Mouse (Mus musculus): Measurements from ENCODE around the gene Galntl6.

Gene Galntl6

DNA sequence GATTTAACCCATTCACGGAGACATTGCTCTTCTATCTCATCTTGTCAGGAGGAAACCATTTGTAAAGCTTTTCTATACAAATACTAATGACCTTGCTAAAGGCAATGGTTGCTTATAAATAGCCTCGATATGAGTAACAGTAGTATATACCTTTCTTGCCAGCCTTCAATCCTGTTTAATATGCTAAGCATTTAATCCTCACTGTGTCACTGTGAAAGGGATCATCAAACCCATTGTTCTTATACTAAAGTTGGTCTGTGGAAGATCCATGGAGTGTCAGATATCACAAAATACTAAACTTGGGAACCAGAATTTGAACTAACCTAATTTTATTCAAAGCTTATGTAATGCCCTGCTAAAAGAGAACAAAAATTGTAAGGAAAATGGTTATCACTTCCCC, 8.0 kb downstream of the Galntl6 start:
- TF ChIP-seq CTCF (conservative IDR thresholded peaks at IDR 0.05; ENCODE audit: low read length) (no peak), POU5F1 (IDR thresholded peaks at IDR 0.05; ENCODE audit: borderline replicate concordance, low read length) (no peak), NANOG (IDR thresholded peaks at IDR 0.05; ENCODE audit: borderline replicate concordance, low read length) (no peak)
- Histone ChIP-seq H3K9me3 (ENCODE audit: low read length) (no peaks in the 10 kb centered on the region), H3K4me1 (replicated peaks; ENCODE audit: low read depth, low read length) (no peaks in the 10 kb centered on the region), H3K27me3 (ENCODE audit: insufficient read depth, low read length) (no peaks in the 10 kb centered on the region), H3K4me3 (replicated peaks; ENCODE audit: low read length) (no peak overlapping the region), H3K36me3 (ENCODE audit: insufficient read depth, low read length) (no peaks in the 10 kb centered on the region)

DNA sequence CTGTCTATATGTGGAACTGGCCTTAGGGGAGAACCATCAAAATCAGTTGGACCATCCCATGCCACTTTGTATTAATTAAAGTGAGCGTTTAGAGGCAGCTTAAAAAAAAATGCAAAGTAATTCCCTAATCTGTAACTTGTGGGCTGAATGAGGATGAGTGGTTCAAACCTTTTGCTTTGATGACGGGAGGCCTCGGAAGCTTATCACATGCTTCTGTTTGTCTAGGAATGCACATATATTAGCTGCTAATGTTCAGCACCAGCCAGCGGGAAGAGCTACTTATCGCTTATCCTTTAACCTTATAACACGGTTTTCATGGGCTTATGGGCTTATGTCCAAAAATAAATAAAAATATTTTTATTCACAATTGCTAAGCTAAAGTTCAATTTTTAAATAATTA, 16.5 kb downstream of the Galntl6 start:
- Histone ChIP-seq H3K4me3 (replicated peaks; ENCODE audit: low read length) (no peak overlapping the region), H3K36me3 (ENCODE audit: insufficient read depth, low read length) (no peaks in the 10 kb centered on the region), H3K4me1 (replicated peaks; ENCODE audit: low read depth, low read length) (no peaks in the 10 kb centered on the region), H3K9me3 (ENCODE audit: low read length) (no peaks in the 10 kb centered on the region), H3K27me3 (ENCODE audit: insufficient read depth, low read length) (no peaks in the 10 kb centered on the region)
- no peak for TF ChIP-seq CTCF (conservative IDR thresholded peaks at IDR 0.05; ENCODE audit: low read length)
- TF ChIP-seq NANOG (IDR thresholded peaks at IDR 0.05; ENCODE audit: borderline replicate concordance, low read length): no peak
- no peak for TF ChIP-seq POU5F1 (IDR thresholded peaks at IDR 0.05; ENCODE audit: borderline replicate concordance, low read length)

DNA sequence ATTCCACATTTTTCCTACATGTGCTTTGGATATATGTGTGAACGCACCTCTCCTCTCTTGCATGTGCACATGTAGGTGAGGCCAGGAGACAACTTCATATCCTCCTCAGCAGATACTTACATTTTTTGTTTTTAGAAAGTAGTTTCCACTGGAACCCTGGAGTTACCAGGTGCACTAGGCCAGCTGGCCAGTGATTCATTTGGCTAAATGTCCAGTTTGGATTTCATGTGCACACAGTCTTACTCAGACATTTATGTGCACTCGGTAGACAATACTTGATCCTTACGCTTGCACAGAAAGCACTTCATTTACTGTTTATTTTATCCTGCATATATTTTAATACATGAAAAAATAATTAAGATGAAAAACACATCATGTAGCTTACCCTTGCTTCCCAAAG, 21.8 kb downstream of the Galntl6 start:
- no peaks in the 10 kb centered on the region for H3K36me3 ChIP-seq (ENCODE audit: insufficient read depth, low read length)
- H3K4me3 ChIP-seq (replicated peaks; ENCODE audit: low read length): no peak overlapping the region
- no peaks in the 10 kb centered on the region for H3K4me1 ChIP-seq (replicated peaks; ENCODE audit: low read depth, low read length)
- TF ChIP-seq CTCF (conservative IDR thresholded peaks at IDR 0.05; ENCODE audit: low read length) (no peak), POU5F1 (IDR thresholded peaks at IDR 0.05; ENCODE audit: borderline replicate concordance, low read length) (no peak), NANOG (IDR thresholded peaks at IDR 0.05; ENCODE audit: borderline replicate concordance, low read length) (no peak)
- H3K9me3 ChIP-seq (ENCODE audit: low read length): no peaks in the 10 kb centered on the region
- H3K27me3 ChIP-seq (ENCODE audit: insufficient read depth, low read length): no peaks in the 10 kb centered on the region

DNA sequence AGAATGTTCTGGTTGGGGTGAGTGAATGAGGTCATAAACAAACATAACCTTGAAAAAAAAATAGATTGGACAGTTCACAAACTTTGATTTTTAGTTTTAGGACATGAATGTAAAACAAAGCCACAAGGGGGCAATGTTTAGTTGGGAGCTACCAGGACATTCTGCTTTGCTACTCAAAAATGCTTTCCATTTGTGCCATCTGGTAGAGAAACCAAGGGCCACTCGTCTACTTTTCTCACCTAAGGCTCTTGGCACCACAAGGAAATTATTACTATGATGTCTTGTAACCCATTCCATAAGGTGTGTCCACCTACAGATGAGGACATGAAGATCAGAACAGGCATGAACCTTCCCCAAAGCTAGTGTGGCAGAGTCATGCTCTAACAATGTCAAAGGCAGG, 26.0 kb downstream of the Galntl6 start:
- H3K4me3 ChIP-seq (replicated peaks; ENCODE audit: low read length): no peak overlapping the region
- no peaks in the 10 kb centered on the region for H3K4me1 ChIP-seq (replicated peaks; ENCODE audit: low read depth, low read length)
- TF ChIP-seq POU5F1 (IDR thresholded peaks at IDR 0.05; ENCODE audit: borderline replicate concordance, low read length): no peak
- peak; percentile 29 for TF ChIP-seq CTCF (conservative IDR thresholded peaks at IDR 0.05; ENCODE audit: low read length)
- no peaks in the 10 kb centered on the region for H3K27me3 ChIP-seq (ENCODE audit: insufficient read depth, low read length)
- H3K9me3 ChIP-seq (ENCODE audit: low read length): no peaks in the 10 kb centered on the region
- no peaks in the 10 kb centered on the region for H3K36me3 ChIP-seq (ENCODE audit: insufficient read depth, low read length)

- Histone ChIP-seq H3K9me3 (ENCODE audit: low read length) (no peaks in the 10 kb centered on the region), H3K36me3 (ENCODE audit: insufficient read depth, low read length) (no peaks in the 10 kb centered on the region), H3K4me3 (replicated peaks; ENCODE audit: low read length) (no peak overlapping the region), H3K27me3 (ENCODE audit: insufficient read depth, low read length) (no peaks in the 10 kb centered on the region), H3K4me1 (replicated peaks; ENCODE audit: low read depth, low read length) (no peaks in the 10 kb centered on the region)
- no peak for TF ChIP-seq NANOG (IDR thresholded peaks at IDR 0.05; ENCODE audit: borderline replicate concordance, low read length)
- TF ChIP-seq POU5F1 (IDR thresholded peaks at IDR 0.05; ENCODE audit: borderline replicate concordance, low read length): no peak
- TF ChIP-seq CTCF (conservative IDR thresholded peaks at IDR 0.05; ENCODE audit: low read length): no peak
Measured at GRCm38 (mm10) chr8:58824347-58824746, 88.1 kb downstream of the Galntl6 start.

DNA sequence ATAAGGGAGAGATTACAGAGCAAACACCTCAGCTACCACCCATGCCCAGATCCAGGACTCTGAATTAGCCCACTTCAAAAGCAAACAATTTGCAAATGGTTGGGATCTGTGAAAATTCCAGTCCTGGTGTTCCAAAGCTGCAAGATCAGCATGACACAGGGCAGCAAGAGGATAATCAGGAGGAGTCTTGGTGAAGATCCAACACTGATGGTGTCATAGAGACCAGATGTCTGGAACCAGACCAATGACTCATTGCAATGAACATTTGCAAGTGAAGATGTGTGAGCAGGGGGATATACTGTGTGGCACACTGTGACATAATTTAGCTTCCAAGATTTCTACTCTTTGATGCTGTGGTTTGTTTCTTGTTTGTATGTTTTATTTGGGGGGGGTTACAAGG, 107.2 kb downstream of the Galntl6 start:
- no peak for TF ChIP-seq CTCF (conservative IDR thresholded peaks at IDR 0.05; ENCODE audit: low read length)
- TF ChIP-seq POU5F1 (IDR thresholded peaks at IDR 0.05; ENCODE audit: borderline replicate concordance, low read length): no peak
- TF ChIP-seq NANOG (IDR thresholded peaks at IDR 0.05; ENCODE audit: borderline replicate concordance, low read length): no peak
- Histone ChIP-seq H3K27me3 (ENCODE audit: insufficient read depth, low read length) (no peaks in the 10 kb centered on the region), H3K36me3 (ENCODE audit: insufficient read depth, low read length) (no peaks in the 10 kb centered on the region), H3K4me3 (replicated peaks; ENCODE audit: low read length) (no peak overlapping the region), H3K4me1 (replicated peaks; ENCODE audit: low read depth, low read length) (no peaks in the 10 kb centered on the region), H3K9me3 (ENCODE audit: low read length) (no peaks in the 10 kb centered on the region)

DNA sequence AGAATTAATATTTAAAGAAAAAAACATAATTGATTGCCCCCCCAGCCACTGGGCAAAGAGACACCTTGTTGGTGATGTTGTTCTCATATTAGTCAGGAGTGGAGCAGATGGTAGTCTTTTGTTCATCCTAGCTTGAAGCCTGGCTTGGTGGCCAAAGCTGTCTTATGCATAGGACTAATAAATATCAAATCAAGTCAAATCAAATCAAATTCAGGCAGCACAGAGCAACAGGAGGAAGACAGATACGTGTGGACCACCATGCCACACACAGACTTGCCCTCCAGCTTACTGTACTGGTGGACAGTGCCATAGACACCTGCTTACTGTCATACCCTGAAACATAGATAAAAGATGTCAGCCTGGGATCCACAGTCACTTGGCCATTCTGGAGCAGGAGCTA, 110.6 kb downstream of the Galntl6 start:
- Histone ChIP-seq H3K9me3 (ENCODE audit: low read length) (no peaks in the 10 kb centered on the region), H3K4me1 (replicated peaks; ENCODE audit: low read depth, low read length) (no peaks in the 10 kb centered on the region), H3K27me3 (ENCODE audit: insufficient read depth, low read length) (no peaks in the 10 kb centered on the region), H3K4me3 (replicated peaks; ENCODE audit: low read length) (no peak overlapping the region), H3K36me3 (ENCODE audit: insufficient read depth, low read length) (no peaks in the 10 kb centered on the region)
- no peak for TF ChIP-seq POU5F1 (IDR thresholded peaks at IDR 0.05; ENCODE audit: borderline replicate concordance, low read length)
- TF ChIP-seq CTCF (conservative IDR thresholded peaks at IDR 0.05; ENCODE audit: low read length): no peak
- no peak for TF ChIP-seq NANOG (IDR thresholded peaks at IDR 0.05; ENCODE audit: borderline replicate concordance, low read length)

- peaks cover 16% of the 10 kb centered on the region; the same call in 1 of the 2 replicates for H3K9me3 ChIP-seq (ENCODE audit: low read length)
- no peaks in the 10 kb centered on the region for H3K27me3 ChIP-seq (ENCODE audit: insufficient read depth, low read length)
- H3K36me3 ChIP-seq (ENCODE audit: insufficient read depth, low read length): no peaks in the 10 kb centered on the region
- H3K4me3 ChIP-seq (replicated peaks; ENCODE audit: low read length): no peak overlapping the region
- TF ChIP-seq POU5F1 (IDR thresholded peaks at IDR 0.05; ENCODE audit: borderline replicate concordance, low read length) (no peak), CTCF (conservative IDR thresholded peaks at IDR 0.05; ENCODE audit: low read length) (no peak), NANOG (IDR thresholded peaks at IDR 0.05; ENCODE audit: borderline replicate concordance, low read length) (no peak)
- no peaks in the 10 kb centered on the region for H3K4me1 ChIP-seq (replicated peaks; ENCODE audit: low read depth, low read length)
Measured at GRCm38 (mm10) chr8:58753769-58754168, 158.7 kb downstream of the Galntl6 start.

GRCm38 (mm10) chr8:58737963-58738362, 174.5 kb downstream of the Galntl6 start:
- no peaks in the 10 kb centered on the region for H3K4me1 ChIP-seq (replicated peaks; ENCODE audit: low read depth, low read length)
- no peak overlapping the region for H3K4me3 ChIP-seq (replicated peaks; ENCODE audit: low read length)
- no peaks in the 10 kb centered on the region for H3K9me3 ChIP-seq (ENCODE audit: low read length)
- H3K27me3 ChIP-seq (ENCODE audit: insufficient read depth, low read length): no peaks in the 10 kb centered on the region
- TF ChIP-seq POU5F1 (IDR thresholded peaks at IDR 0.05; ENCODE audit: borderline replicate concordance, low read length): no peak
- TF ChIP-seq NANOG (IDR thresholded peaks at IDR 0.05; ENCODE audit: borderline replicate concordance, low read length): no peak
- TF ChIP-seq CTCF (conservative IDR thresholded peaks at IDR 0.05; ENCODE audit: low read length): no peak
- H3K36me3 ChIP-seq (ENCODE audit: insufficient read depth, low read length): no peaks in the 10 kb centered on the region

All from E14TG2a.4 (cell line).